10 mouse cellular contexts compared by ENCODE assay signal in genomic region chr14:14704651-14705050, GRCm38 (mm10). TPM values are rescaled to one million over a fixed set of nuclear protein-coding genes. Genes with fewer than 3 reads are reported as not detected.
A peak's percentile ranks its signal among the peaks of the same experiment; 100 is the strongest.
DNase-seq lines count a peak whose midpoint lies in the region; ATAC-seq and TF ChIP-seq lines count a peak whose summit lies in the region.
"Had no signal": no experiment of that assay in that cellular context is flagged by ENCODE, and none has a peak within 500 bp of the region (broad histone marks: within the 10 kb centered on the region; RNA-seq: fewer than 3 reads in every experiment).

No protein-coding gene starts in this region.

- no peak for ATAC-seq in heart, embryonic 12.5 days (ENCODE audit: insufficient number of reproducible peaks, low FRiP score)
- no peak for ATAC-seq in liver, embryonic 15.5 days (ENCODE audit: insufficient read depth)

- no peak overlapping the region for H3K27ac ChIP-seq in heart, embryonic 12.5 days (ENCODE audit: poor library complexity, severe bottlenecking)
- H3K27ac ChIP-seq in hindbrain, embryonic 10.5 days, result 0 out of 2 replicates have a peak overlapping the region, but pooled peaks have one; percentile 23
- H3K27ac ChIP-seq in liver, embryonic 15.5 days (replicated peaks), result no peak overlapping the region
- H3K27ac ChIP-seq: macrophage had no signal

- TF ChIP-seq CTCF in E14TG2a.4 (conservative IDR thresholded peaks at IDR 0.05; ENCODE audit: low read length), result no peak

- no peak overlapping the region for H3K4me3 ChIP-seq in heart, embryonic 12.5 days
- 0 out of 2 replicates have a peak overlapping the region, but pooled peaks have one; percentile 91 for H3K4me3 ChIP-seq in E14TG2a.4 (replicated peaks; ENCODE audit: low read length)
- peak overlapping the region; percentile 90 for H3K4me3 ChIP-seq in hindbrain, embryonic 10.5 days
- H3K4me3 ChIP-seq in liver, embryonic 15.5 days (replicated peaks), result no peak overlapping the region

- intact Hi-C loops in heart, postnatal 25 days (cut with DNase I), result loop anchor here (5.0 to 10.0 kb wide), 2 partner anchors 163 to 360 kb away; partner anchors contain the start of gene Il3ra

- H3K36me3 ChIP-seq in heart, embryonic 12.5 days, result peaks cover 8% of the 10 kb centered on the region; the same call in 1 of the 2 replicates
- no peaks in the 10 kb centered on the region for H3K36me3 ChIP-seq in E14TG2a.4 (ENCODE audit: insufficient read depth, low read length)
- peaks cover 27% of the 10 kb centered on the region for H3K36me3 ChIP-seq in hindbrain, embryonic 10.5 days
- H3K36me3 ChIP-seq in liver, embryonic 15.5 days (replicated peaks), result no peaks in the 10 kb centered on the region

- H3K9me3 ChIP-seq in heart, embryonic 12.5 days (replicated peaks), result no peaks in the 10 kb centered on the region
- H3K9me3 ChIP-seq in E14TG2a.4 (ENCODE audit: low read length), result no peaks in the 10 kb centered on the region
- H3K9me3 ChIP-seq in hindbrain, embryonic 10.5 days, result no peaks in the 10 kb centered on the region
- no peaks in the 10 kb centered on the region for H3K9me3 ChIP-seq in liver, embryonic 15.5 days (replicated peaks)

- DNase-seq in heart, postnatal 25 days (ENCODE audit: low spot score), result no peak
- no peak for DNase-seq in hindbrain, embryonic 10.5 days (ENCODE audit: low spot score)
- DNase-seq in gastrocnemius, postnatal 4 days (ENCODE audit: low spot score in 2 of 2), result no peak
- DNase-seq in thymus, postnatal 14 days, result no peak
- DNase-seq in adrenal gland, postnatal 14 days, result no peak
- DNase-seq: right cerebral cortex, postnatal 4 days had no signal

- 81% methylated on average over 2 of the region's 2 CpGs for WGBS in heart, embryonic 12.5 days
- 83% methylated on average over 2 of the region's 2 CpGs for WGBS in hindbrain, embryonic 10.5 days
- 84% methylated on average over 2 of the region's 2 CpGs for WGBS in liver, embryonic 15.5 days (ENCODE audit: insufficient replicate concordance)

- peaks cover 7% of the 10 kb centered on the region for H3K4me1 ChIP-seq in heart, embryonic 12.5 days (replicated peaks)
- peaks cover 19% of the 10 kb centered on the region for H3K4me1 ChIP-seq in E14TG2a.4 (replicated peaks; ENCODE audit: low read depth, low read length)
- H3K4me1 ChIP-seq in hindbrain, embryonic 10.5 days (replicated peaks), result peaks cover 28% of the 10 kb centered on the region
- peaks cover 26% of the 10 kb centered on the region for H3K4me1 ChIP-seq in liver, embryonic 15.5 days (replicated peaks)

- H3K4me2 ChIP-seq in heart, embryonic 12.5 days, result peak overlapping the region; percentile 59
- H3K4me2 ChIP-seq in liver, embryonic 15.5 days, result peak overlapping the region; percentile 97

- no peak overlapping the region for H3K9ac ChIP-seq in heart, embryonic 12.5 days
- H3K9ac ChIP-seq in liver, embryonic 15.5 days, result no peak overlapping the region

- no peaks in the 10 kb centered on the region for H3K27me3 ChIP-seq in heart, embryonic 12.5 days (replicated peaks)
- 0 out of 2 replicates have a peak, but pooled peaks cover 3% of the 10 kb centered on the region for H3K27me3 ChIP-seq in E14TG2a.4 (ENCODE audit: insufficient read depth, low read length)
- no peaks in the 10 kb centered on the region for H3K27me3 ChIP-seq in hindbrain, embryonic 10.5 days (ENCODE audit: insufficient read depth, poor library complexity, severe bottlenecking)
- H3K27me3 ChIP-seq in liver, embryonic 15.5 days, result no peaks in the 10 kb centered on the region

RNA-seq across cellular contexts. Expression of gene Slc4a7, which starts 2.6 kb away (rescaled TPM):
- polyA plus RNA-seq in heart, embryonic 12.5 days (2016; fragmentation: Nextera tagmentation; extraction: Ambion mirVana), result 18.3 and 18.6 TPM in 2 replicates
- total RNA-seq in heart, postnatal 25 days (2021), result 10 to 100 TPM; 13.3 to 13.5 TPM
- polyA plus RNA-seq in hindbrain, embryonic 10.5 days (2016; fragmentation: Nextera tagmentation; extraction: Ambion mirVana), result 28.3 and 32.8 TPM in 2 replicates
- polyA plus RNA-seq in liver, embryonic 15.5 days (2015; fragmentation: Nextera tagmentation; extraction: Ambion mirVana), result 3.1 and 3.2 TPM in 2 replicates
- total RNA-seq in gastrocnemius, postnatal 4 days (2021), result 10 to 100 TPM; 16.3 to 18.1 TPM
- 28.1 and 28.5 TPM in 2 replicates for total RNA-seq in adrenal gland, postnatal 14 days (2021)

Comparison
In these comparisons a context has a peak if more than half of its experiments do, and no peak if none do; other contexts are left out.
1. H3K4me3 ChIP-seq: peak in E14TG2a.4 (single experiment) and hindbrain, embryonic 10.5 days (single experiment); none in heart, embryonic 12.5 days (single experiment) and liver, embryonic 15.5 days (single experiment).